Mouse (Mus musculus) cortical plate, adult 2 months (tissue): Measurements from ENCODE around the gene Cacna1f.

Source experiments
- CTCF ChIP-seq: fragments of 200-500 bp; IDR thresholded peaks from 2 replicates; pipeline ENCODE4 v1.5.1; 2011; ENCODE audit warnings: mild to moderate bottlenecking, control low read depth, low read length; ENCODE audit not compliant: insufficient read depth; ENCODE audit errors: extremely low read depth
- POLR2A ChIP-seq: fragments of 200-500 bp; IDR thresholded peaks from 2 replicates; pipeline ENCODE4 v1.6.1; 2011; ENCODE audit warnings: mild to moderate bottlenecking, low read length, control low read depth; ENCODE audit not compliant: insufficient read depth; ENCODE audit errors: extremely low read depth

DNA sequence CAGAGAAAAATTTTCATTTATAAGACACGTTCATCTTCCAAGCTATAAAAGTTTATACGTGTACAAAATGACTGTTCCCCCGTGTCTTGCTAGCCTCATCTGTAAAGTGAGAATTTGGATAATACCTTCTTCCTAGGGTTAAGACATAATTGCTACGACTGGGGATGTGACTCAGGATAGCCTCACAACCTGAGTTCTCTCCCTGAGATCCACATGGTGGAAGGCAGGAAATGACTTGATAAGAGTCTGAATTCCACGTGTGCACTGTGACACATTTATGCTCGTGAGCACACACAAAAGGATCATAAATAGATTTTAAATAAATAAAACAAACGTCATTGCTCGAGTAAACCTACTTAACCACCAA, 1.3 kb upstream of the Cacna1f start:
- TF ChIP-seq POLR2A (no peak), CTCF (no peak)
